Mouse (Mus musculus): ENCODE measurements around the gene Polr2b.

DNA sequence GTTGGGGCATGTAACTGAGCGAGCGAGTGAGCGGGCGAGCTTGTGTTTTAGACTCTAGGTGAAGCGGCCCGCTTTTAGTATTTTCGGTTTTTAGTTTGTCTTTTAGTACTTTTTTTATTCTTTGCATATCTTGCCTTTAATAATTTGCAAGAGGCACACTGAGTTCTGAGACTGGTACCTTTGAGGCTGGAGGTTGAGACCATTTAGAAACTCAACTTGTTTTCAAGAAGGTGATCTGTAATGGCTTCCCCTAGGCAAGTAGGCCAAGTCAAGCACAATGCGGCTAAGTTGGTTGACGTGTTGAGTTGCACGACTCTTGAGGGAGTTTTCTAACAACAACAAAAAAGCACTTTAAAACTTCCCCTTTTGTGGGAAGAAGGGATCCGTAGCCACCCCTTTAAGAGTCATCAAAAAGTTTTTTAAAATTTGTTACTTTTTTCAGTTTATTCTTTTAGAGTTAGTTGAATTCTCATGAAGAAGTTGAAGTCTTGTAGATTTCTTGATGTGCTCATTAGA is 43.0 kb upstream of the Polr2b start:
- TF ChIP-seq POLR2A (IDR thresholded peaks at IDR 0.05; ENCODE audit: insufficient read depth, low read depth, low read length): no peak
- TF ChIP-seq CTCF (IDR thresholded peaks at IDR 0.05; ENCODE audit: insufficient read depth, low read depth, low read length): no peak

Data from olfactory bulb, adult 2 months (tissue).